Mouse (Mus musculus): ENCODE data around the gene Kifc3.

- TF ChIP-seq CTCF (IDR thresholded peaks at IDR 0.05; ENCODE audit: low read depth, low read length) (no peak), GATA1 (IDR thresholded peaks at IDR 0.05; ENCODE audit: borderline replicate concordance, low read length) (no peak), POLR2AphosphoS5 (IDR thresholded peaks at IDR 0.05; ENCODE audit: insufficient replicate concordance, low read depth, low read length) (no peak), TAL1 (conservative IDR thresholded peaks at IDR 0.05; ENCODE audit: low read depth, low read length) (no peak), GATA2 (IDR thresholded peaks at IDR 0.05; ENCODE audit: borderline replicate concordance, low read depth, low read length) (no peak)
Measured at GRCm38 (mm10) chr8:95184171-95184570, 18.4 kb downstream of the Kifc3 start.
